Mouse (Mus musculus): ENCODE measurements around the gene Pdzd2.
A peak's percentile ranks its signal among the peaks of the same experiment; 100 is the strongest.
"Not testable (repeated sequence)": the region's sequence is repeated elsewhere in the genome, so short reads cannot be mapped to it uniquely, and the experiment has no call there.

Gene Pdzd2

DNA sequence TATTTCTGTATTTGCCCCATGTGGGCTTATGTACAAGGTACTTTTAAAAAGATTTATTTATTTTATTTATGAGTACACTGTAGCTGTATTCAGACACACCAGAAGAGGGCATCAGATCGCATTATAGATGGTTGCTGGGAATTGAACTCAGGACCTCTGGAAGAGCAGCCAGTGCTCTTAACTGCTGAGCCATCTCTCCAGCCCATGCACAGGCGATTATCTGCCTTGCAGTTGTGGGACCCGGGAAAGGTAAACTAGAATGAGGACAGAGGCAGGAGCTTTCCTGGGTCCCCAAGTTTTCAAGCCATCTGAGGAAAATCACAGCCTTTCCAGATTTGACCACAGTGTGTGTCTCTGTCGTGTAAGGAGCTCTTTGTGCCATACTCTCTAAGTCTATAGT is 370.9 kb downstream of the Pdzd2 start:
- DNase-seq, result no peak

DNA sequence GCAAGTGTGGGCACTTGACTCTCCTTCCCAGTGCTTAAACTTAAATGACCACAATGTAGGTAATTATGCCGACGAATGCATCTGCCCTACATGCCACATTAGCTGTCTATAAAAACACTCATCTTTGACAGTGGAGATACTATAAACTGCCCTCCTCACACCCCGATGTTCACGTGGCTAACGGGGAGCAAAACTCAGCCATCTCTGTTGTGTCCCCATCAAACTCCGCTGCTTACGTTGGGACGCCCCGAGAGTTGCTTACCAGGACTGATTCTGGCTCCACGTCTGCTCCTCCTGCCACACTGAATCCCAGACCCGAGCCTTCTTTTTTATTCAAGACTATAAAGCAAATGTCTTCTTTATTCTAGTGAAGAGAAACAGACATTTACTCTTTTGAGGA is 371.4 kb downstream of the Pdzd2 start:
- DNase-seq, result no peak

- no peak for DNase-seq
These were observed 372.2 kb downstream of the Pdzd2 start for GRCm38 (mm10) chr15:12367306-12368080.

DNA sequence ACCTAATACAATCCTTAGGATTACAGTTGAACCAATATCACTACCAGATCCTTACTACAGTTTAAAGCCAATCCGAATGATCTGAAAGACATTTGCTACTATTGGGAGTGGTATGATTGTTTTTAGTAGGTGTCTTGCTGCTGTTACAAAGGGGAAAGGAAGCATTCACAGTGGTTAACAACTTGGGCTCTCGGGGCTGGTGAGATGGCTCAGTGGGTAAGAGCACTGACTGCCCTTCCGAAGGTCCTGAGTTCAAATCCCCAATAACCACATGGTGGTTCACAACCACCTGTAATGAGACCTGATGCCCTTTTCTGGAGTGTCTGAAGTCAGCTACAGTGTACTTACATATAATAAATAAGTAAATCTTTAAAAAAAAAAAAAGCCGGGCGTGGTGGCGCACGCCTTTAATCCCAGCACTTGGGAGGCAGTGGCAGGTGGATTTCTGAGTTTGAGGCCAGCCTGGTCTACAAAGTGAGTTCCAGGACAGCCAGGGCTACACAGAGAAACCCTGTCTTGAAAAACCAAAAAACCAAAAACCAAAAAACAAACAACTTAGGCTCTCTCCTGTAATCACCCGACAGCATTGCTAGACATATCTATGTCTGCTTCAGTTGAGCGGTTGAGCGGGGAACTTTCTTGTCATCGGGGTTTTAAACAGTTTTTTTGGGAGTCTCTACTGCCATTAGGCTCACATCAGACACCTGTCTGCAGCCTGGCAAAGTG is 373.0 kb downstream of the Pdzd2 start:
- not testable (repeated sequence) for DNase-seq

- peak; percentile 87 for DNase-seq
These were observed 373.7 kb downstream of the Pdzd2 start for GRCm38 (mm10) chr15:12366072-12366469.

DNA sequence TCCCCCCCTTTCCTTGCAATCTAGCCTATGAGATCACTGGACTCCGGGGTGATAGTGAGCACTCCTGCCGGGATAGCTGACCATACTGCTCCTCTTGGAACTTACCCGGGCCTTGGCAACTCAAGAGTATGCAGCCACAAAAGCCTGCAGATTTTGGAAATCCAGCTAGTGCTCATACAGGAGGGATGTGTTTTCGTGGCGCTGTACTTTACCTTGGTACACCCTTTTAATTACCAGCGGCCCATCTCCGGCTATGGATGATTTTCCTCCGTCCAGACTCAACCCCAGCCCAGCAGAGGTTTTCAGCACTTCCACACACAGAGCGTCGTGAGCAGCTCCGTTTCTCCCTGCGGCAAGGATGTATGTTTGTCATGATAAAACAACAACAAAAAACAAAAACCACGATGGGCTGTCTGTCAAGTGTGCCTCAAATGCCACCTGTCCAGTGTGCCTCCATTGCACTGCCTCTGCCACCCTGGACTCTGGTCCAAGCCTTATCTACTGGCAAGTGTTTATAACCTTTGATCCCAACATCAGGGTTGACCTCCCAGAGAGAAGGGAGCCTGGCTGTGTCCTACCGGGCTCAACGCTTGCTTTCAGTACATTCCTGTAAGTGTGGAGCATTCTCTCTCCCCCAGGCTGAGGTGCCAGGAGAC is 374.2 kb downstream of the Pdzd2 start:
- no peak for DNase-seq

DNA sequence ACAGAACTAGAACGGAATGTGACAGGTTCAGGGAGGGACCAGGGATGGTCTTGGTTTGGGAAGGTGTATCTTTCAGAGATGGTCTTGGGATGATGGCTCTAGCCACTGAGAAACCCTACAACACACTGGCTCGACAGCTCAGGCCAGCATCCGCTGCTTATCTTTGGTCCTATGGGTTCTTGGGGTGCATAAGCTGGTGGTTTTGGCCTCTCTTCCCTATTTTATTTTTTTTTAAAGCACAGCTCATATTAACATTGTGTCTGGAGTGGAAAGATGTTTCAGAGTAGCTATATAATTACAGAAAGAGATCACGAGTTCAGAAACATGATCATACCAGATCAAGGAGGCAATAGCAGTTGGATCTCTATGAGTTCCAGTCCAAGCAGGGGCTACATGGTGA is 375.6 kb downstream of the Pdzd2 start:
- DNase-seq, result no peak

GRCm38 (mm10) chr15:12362701-12363040 is 377.1 kb downstream of the Pdzd2 start:
- peak; percentile 63 for DNase-seq

GRCm38 (mm10) chr15:12362001-12362700 is 377.6 kb downstream of the Pdzd2 start:
- peak; percentile 58 for DNase-seq

GRCm38 (mm10) chr15:12360519-12361212 is 379.1 kb downstream of the Pdzd2 start:
- DNase-seq, result no peak

DNA sequence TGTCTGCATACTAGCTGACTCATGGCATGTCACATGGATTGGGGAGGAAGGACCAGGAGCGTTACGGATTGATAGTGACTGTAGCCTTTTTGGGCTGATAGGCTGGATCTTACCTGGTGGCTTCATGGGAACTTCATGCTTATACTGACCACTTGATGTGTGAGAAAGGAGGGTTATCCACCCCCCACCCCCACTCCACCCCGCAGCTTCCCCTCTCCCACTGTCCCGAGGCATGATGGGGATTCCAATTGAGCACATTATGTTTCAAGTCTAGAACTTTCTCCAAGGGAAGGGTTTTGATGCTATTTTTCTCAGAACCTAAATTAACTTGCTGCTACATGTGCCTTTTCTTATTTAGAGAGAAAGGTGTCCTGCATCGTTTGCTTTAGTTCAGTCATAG is 381.3 kb downstream of the Pdzd2 start:
- DNase-seq, result no peak

DNA sequence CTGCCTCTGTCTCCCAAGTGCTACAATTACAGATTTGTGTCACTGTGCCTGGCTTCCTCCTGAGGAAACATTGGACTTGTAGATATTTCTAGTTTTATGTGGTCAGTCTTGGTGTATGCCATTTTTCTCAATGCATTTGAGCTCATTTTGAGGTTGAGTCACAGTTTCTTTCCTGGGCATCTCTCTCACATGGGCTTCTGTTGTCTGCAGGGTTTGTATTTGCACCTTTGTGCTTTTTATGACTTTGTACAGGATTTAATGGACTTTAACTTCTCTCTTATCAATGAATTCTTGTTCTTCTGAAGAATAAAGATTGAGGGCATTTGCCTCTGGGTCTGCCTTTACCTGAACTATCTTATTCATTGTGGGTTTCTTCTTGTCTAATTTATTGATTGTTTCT is 382.3 kb downstream of the Pdzd2 start:
- DNase-seq, result no peak

GRCm38 (mm10) chr15:12355907-12356306 is 383.8 kb downstream of the Pdzd2 start:
- DNase-seq, result no peak

DNA sequence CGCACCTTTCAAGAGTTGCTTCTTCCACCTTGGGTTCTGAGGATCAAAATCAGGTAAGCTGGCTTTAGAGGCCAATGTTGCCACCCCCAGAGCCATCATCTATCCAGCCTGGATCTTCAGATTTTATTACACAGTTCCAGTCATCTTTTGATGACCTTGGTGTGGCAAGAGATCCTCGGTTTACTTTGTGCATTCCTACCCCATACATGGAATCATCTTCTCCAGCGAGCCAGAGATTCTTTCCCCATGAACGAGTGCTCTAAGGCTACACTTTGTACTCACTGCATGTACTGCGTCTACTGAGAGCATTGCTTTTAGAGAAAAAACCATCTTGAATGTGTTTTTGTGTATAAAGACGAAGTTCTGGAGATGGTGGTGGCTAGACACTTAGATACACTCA is 384.5 kb downstream of the Pdzd2 start:
- no peak for DNase-seq

GRCm38 (mm10) chr15:12354281-12354810 is 385.4 kb downstream of the Pdzd2 start:
- no peak for DNase-seq

DNA sequence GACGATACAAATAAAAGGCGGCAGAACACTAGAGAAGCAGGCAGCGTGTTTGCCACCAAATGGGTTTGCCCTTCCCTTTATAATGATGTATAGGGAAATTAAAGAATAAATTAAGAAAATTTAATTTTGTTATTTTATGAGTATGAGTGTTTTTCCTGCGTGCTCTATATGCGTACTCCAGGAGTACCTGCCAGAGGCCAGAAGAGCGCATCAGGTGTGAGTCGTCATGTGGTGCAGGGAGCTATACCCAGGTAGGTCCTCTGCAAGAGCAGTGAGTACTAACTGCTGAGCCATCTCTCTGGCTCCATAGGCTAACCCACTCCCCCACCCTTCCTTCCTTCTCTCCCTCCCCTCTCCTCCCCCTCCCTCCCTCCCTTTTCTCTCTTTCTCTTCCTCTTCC is 388.3 kb downstream of the Pdzd2 start:
- DNase-seq, result no peak

DNA sequence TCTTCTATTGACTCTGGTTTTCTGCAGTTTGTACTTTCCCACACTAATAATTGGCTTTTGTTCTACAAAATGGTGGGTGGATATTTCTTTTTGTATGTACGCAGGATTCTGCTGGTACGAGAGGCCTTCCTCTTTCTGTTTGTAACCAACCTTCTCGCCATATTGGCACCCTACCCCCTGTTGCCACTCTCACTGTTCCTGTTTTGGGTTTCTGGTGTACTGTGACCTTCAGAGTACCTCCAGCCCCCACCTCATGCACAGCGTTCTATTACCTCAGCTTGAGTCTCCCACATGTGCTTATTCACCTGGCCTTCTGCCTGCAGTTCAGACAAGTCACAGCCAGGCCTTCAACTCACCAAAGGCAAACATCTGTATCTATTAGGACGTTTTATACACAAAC is 389.9 kb downstream of the Pdzd2 start:
- no peak for DNase-seq

GRCm38 (mm10) chr15:12348950-12349349 is 390.8 kb downstream of the Pdzd2 start:
- DNase-seq, result no peak

DNA sequence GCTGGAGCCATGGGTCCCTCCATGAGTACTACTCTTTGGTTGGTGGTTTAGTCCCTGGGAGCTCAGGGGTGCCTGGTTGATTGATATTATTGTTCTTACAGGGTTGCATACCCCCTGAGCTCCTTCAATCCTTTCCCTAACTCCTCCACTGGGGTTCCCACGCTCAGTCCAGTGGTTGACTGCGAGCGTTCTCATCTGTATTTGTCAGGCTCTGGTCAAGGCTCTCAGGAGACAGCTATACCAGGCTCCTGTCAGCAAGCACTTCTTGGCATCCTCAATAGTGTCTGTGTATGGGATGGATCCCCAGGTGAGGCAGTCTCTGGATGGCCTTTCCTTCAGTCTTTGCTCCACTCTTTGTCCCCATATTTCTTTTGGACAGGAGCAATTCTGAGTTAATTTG is 392.8 kb downstream of the Pdzd2 start:
- DNase-seq, result no peak

- no peak for DNase-seq
These were observed 398.3 kb downstream of the Pdzd2 start for GRCm38 (mm10) chr15:12341401-12341758.

- DNase-seq, result no peak
These were observed 399.0 kb downstream of the Pdzd2 start for GRCm38 (mm10) chr15:12340536-12341400.

DNA sequence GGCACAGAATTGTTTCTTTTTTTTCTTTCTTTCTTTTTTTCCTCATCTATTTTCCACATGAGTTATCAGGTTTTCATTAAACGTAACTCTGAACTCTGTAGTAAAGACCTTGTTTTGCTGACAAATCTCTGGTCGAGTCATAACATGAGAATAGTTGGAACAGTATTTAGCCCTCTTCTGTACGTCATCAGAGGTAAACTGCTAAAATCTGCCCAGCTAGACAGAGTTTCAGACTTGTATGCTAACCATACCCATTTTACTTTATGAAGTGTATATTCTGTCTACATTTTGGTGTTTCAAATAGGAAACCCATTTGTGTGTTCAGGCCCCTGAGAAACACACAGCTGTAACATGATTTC is 402.0 kb downstream of the Pdzd2 start:
- DNase-seq, result no peak

Measured in layer of hippocampus, adult 9-11 months (tissue).